Mouse (Mus musculus): ENCODE results near the gene Gm11639. TPM values are rescaled to one million over a fixed set of nuclear protein-coding genes. Genes with fewer than 3 reads are reported as not detected.
"Not testable (repeated sequence)": the region's sequence is repeated elsewhere in the genome, so short reads cannot be mapped to it uniquely, and the experiment has no call there.

Gene Gm11639
- polyA plus RNA-seq, 1 experiment, result 0.07 TPM

DNA sequence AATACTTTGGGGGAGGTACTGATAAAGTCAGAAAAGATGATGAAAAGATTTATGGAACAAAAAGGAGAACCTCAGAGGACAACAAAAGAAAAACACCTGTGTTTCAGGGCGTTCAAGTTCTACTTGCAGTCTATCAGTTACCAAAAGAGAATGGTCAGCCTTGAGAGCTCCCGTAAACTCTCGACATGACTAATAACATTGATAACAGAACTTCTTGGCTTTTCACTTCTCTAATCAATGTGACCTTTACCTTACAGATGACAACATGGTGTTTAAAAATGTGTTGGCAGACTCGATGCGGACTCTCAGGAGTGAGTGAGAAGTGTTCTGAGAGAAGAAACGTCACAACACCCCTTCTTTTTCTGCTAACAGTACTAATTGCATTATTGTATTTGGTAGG is 344.7 kb downstream of the Gm11639 start:
- no peaks in the 10 kb centered on the region for H3K9me3 ChIP-seq (replicated peaks; ENCODE audit: control insufficient read depth, insufficient read depth, low read length, poor library complexity, severe bottlenecking)
- no peak overlapping the region for H3K9ac ChIP-seq (ENCODE audit: low read depth, poor library complexity, severe bottlenecking)
- H3K4me3 ChIP-seq (ENCODE audit: low read depth, low read length), result no peak overlapping the region
- no peak overlapping the region for H3K27ac ChIP-seq (ENCODE audit: insufficient read depth, low read length)
- no peaks in the 10 kb centered on the region for H3K27me3 ChIP-seq (ENCODE audit: control insufficient read depth, insufficient read depth, low read length, poor library complexity, severe bottlenecking)
- TF ChIP-seq EP300 (IDR thresholded peaks at IDR 0.05; ENCODE audit: insufficient read depth, low read depth, low read length), result no peak
- TF ChIP-seq CTCF (IDR thresholded peaks at IDR 0.05; ENCODE audit: low read depth, low read length), result no peak
- no peak for TF ChIP-seq POLR2A (IDR thresholded peaks at IDR 0.05; ENCODE audit: insufficient read depth, low read length)
- H3K36me3 ChIP-seq (ENCODE audit: control insufficient read depth, insufficient read depth, low read length, poor library complexity, severe bottlenecking), result no peaks in the 10 kb centered on the region
- H3K4me1 ChIP-seq (ENCODE audit: control insufficient read depth, insufficient read depth, low read length), result no peaks in the 10 kb centered on the region

DNA sequence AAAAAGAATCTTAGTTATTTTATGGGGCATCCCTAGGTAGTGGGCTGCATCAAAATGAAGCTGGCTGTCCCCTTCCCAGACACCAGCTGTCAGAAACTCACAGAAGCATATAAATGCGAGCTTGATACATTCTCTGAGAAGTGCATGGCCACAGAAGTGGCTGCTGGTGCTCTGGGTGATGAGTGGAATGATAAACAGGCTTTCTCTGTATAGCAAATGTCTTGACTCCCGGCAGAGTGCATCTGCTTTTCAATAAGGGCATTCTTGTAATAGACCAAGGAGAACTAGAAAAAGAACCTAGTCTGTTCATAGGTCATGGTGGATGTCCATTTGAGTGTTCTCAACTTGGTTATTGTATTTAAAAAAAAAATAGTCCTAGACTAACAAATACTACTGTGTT is 345.6 kb downstream of the Gm11639 start:
- TF ChIP-seq CTCF (IDR thresholded peaks at IDR 0.05; ENCODE audit: low read depth, low read length), result no peak
- no peak for TF ChIP-seq POLR2A (IDR thresholded peaks at IDR 0.05; ENCODE audit: insufficient read depth, low read length)
- Histone ChIP-seq H3K9me3 (replicated peaks; ENCODE audit: control insufficient read depth, insufficient read depth, low read length, poor library complexity, severe bottlenecking) (no peaks in the 10 kb centered on the region), H3K27me3 (ENCODE audit: control insufficient read depth, insufficient read depth, low read length, poor library complexity, severe bottlenecking) (no peaks in the 10 kb centered on the region), H3K4me3 (ENCODE audit: low read depth, low read length) (no peak overlapping the region), H3K36me3 (ENCODE audit: control insufficient read depth, insufficient read depth, low read length, poor library complexity, severe bottlenecking) (no peaks in the 10 kb centered on the region), H3K27ac (ENCODE audit: insufficient read depth, low read length) (no peak overlapping the region), H3K9ac (ENCODE audit: low read depth, poor library complexity, severe bottlenecking) (no peak overlapping the region), H3K4me1 (ENCODE audit: control insufficient read depth, insufficient read depth, low read length) (no peaks in the 10 kb centered on the region)

DNA sequence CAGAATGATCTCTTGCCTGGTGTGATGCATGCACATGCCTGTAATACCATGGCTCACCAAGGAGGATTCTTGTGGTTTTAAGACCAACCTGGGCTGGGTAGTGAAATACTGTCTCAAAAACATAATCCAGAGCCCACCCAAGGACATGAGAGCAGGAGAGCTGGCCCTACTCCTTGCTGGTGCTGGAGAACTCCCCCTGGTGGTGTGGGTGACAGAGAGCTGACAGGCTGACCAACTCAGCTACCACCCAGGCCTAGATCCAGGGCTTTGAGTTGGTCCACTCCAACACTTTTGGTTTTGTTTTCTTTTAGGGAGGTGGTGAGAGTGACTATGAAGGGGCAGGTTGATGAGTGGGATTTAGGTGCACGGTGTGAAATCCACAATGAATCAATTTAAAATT is 349.6 kb downstream of the Gm11639 start:
- Histone ChIP-seq H3K27ac (ENCODE audit: insufficient read depth, low read length) (no peak overlapping the region), H3K9me3 (replicated peaks; ENCODE audit: control insufficient read depth, insufficient read depth, low read length, poor library complexity, severe bottlenecking) (no peaks in the 10 kb centered on the region), H3K9ac (ENCODE audit: low read depth, poor library complexity, severe bottlenecking) (no peak overlapping the region), H3K4me1 (ENCODE audit: control insufficient read depth, insufficient read depth, low read length) (no peaks in the 10 kb centered on the region), H3K4me3 (ENCODE audit: low read depth, low read length) (no peak overlapping the region), H3K27me3 (ENCODE audit: control insufficient read depth, insufficient read depth, low read length, poor library complexity, severe bottlenecking) (no peaks in the 10 kb centered on the region), H3K36me3 (ENCODE audit: control insufficient read depth, insufficient read depth, low read length, poor library complexity, severe bottlenecking) (no peaks in the 10 kb centered on the region)
- no peak for TF ChIP-seq POLR2A (IDR thresholded peaks at IDR 0.05; ENCODE audit: insufficient read depth, low read length)
- peak; percentile 19 for TF ChIP-seq CTCF (IDR thresholded peaks at IDR 0.05; ENCODE audit: low read depth, low read length)
- TF ChIP-seq EP300 (IDR thresholded peaks at IDR 0.05; ENCODE audit: insufficient read depth, low read depth, low read length), result no peak

DNA sequence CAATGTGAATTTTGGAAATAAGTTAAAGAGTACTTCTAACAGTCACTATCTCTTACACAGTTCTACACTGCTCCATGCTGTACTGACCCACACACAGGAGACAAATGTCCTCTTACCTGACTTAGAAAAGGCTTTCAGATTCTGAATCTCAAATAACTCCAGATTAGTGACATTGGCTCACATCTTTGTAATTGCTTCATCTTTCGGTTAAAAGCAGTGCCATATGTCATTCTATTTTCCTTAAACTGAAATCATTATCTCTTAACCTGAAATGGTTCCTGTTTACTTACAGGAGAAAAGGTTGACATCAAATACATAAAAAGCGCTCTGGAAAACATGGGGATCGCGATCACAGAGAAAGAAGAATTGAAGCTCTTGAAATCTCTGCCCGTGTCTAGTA is 377.8 kb downstream of the Gm11639 start, which contains the start of gene Efcab3:
Efcab3 (plus strand) TSS at position 301 of the 400 bp plus-strand sequence.
- Histone ChIP-seq H3K4me3 (ENCODE audit: low read depth, low read length) (no peak within 1 kb of the TSS), H3K36me3 (ENCODE audit: control insufficient read depth, insufficient read depth, low read length, poor library complexity, severe bottlenecking) (no peaks in the 10 kb centered on the region), H3K9me3 (replicated peaks; ENCODE audit: control insufficient read depth, insufficient read depth, low read length, poor library complexity, severe bottlenecking) (no peaks in the 10 kb centered on the region; the same call in 1 of the 2 replicates), H3K27me3 (ENCODE audit: control insufficient read depth, insufficient read depth, low read length, poor library complexity, severe bottlenecking) (no peaks in the 10 kb centered on the region; the same call in 1 of the 2 replicates), H3K9ac (ENCODE audit: low read depth, poor library complexity, severe bottlenecking) (no peak within 1 kb of the TSS), H3K27ac (ENCODE audit: insufficient read depth, low read length) (no peak within 1 kb of the TSS), H3K4me1 (ENCODE audit: control insufficient read depth, insufficient read depth, low read length) (no peaks in the 10 kb centered on the region)
- no peak for TF ChIP-seq POLR2A (IDR thresholded peaks at IDR 0.05; ENCODE audit: insufficient read depth, low read length)
- no peak for TF ChIP-seq EP300 (IDR thresholded peaks at IDR 0.05; ENCODE audit: insufficient read depth, low read depth, low read length)
- TF ChIP-seq CTCF (IDR thresholded peaks at IDR 0.05; ENCODE audit: low read depth, low read length), result no peak

DNA sequence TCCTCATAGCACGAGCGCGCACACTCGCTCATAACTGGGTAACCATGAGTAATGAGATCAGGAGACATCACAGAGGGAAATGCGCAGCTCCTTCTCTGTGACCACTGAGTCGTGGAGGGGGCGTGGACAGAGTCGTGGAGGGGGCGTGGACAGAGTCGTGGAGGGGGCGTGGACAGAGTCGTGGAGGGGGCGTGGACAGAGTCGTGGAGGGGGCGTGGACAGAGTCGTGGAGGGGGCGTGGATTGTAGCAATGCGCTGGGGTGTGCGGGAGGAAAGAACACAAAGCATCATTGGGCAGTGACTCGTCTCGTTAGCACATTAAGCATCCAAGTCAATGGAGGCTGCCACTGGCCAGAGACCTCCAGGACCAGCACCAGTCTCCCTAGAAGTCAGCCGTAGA is 426.9 kb downstream of the Gm11639 start:
- not testable (repeated sequence) for H3K27me3 ChIP-seq (ENCODE audit: control insufficient read depth, insufficient read depth, low read length, poor library complexity, severe bottlenecking); H3K9ac ChIP-seq (ENCODE audit: low read depth, poor library complexity, severe bottlenecking); H3K4me1 ChIP-seq (ENCODE audit: control insufficient read depth, insufficient read depth, low read length); H3K4me3 ChIP-seq (ENCODE audit: low read depth, low read length); H3K36me3 ChIP-seq (ENCODE audit: control insufficient read depth, insufficient read depth, low read length, poor library complexity, severe bottlenecking); H3K9me3 ChIP-seq (replicated peaks; ENCODE audit: control insufficient read depth, insufficient read depth, low read length, poor library complexity, severe bottlenecking); H3K27ac ChIP-seq (ENCODE audit: insufficient read depth, low read length)

DNA sequence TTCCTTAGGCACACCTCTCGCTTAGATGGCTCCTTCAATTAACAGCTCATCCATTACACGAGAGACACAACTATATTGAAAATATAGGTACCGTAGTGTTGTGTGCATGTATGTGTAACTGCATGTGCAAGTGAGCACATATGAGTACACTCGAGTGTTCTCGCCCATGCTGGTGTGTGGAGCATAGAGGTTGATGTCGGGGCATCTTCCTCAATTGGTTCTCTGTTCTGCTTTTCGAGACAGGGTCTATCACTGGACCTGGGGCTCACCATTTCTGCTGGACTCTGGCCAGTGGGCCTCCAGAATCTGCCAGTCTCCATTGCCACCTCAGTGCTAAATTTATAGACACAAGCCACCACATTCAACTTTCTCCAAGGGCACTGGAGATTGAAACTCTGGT is 432.3 kb downstream of the Gm11639 start:
- H3K4me3 ChIP-seq (ENCODE audit: low read depth, low read length), result no peak overlapping the region
- H3K9ac ChIP-seq (ENCODE audit: low read depth, poor library complexity, severe bottlenecking), result no peak overlapping the region
- no peaks in the 10 kb centered on the region for H3K36me3 ChIP-seq (ENCODE audit: control insufficient read depth, insufficient read depth, low read length, poor library complexity, severe bottlenecking)
- TF ChIP-seq CTCF (IDR thresholded peaks at IDR 0.05; ENCODE audit: low read depth, low read length), result no peak
- TF ChIP-seq EP300 (IDR thresholded peaks at IDR 0.05; ENCODE audit: insufficient read depth, low read depth, low read length), result no peak
- TF ChIP-seq POLR2A (IDR thresholded peaks at IDR 0.05; ENCODE audit: insufficient read depth, low read length), result no peak
- no peak overlapping the region for H3K27ac ChIP-seq (ENCODE audit: insufficient read depth, low read length)
- H3K9me3 ChIP-seq (replicated peaks; ENCODE audit: control insufficient read depth, insufficient read depth, low read length, poor library complexity, severe bottlenecking), result no peaks in the 10 kb centered on the region
- no peaks in the 10 kb centered on the region for H3K4me1 ChIP-seq (ENCODE audit: control insufficient read depth, insufficient read depth, low read length)
- H3K27me3 ChIP-seq (ENCODE audit: control insufficient read depth, insufficient read depth, low read length, poor library complexity, severe bottlenecking), result no peaks in the 10 kb centered on the region
